Mouse (Mus musculus): ENCODE results near the gene Chchd6.

Gene Chchd6

DNA sequence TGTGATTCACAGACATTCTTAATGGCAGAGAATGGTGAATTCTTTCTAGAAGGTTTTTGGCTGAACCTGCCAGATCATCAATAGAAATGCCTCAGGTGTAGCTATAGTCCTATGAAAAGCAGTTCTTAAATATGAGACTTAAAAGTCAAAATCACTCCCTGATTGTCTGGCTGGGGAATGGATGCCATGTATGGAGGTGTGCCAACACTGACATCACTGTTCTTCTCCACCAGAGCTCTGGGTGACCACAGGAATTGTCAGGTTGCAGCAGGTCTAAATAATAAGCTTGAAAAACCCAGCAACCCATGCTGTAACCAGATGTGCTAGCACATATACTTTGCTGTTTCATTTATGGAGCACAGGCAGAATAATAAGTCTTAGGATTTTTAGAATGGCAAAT is 87.2 kb downstream of the Chchd6 start:
- DNase-seq: no peak

DNA sequence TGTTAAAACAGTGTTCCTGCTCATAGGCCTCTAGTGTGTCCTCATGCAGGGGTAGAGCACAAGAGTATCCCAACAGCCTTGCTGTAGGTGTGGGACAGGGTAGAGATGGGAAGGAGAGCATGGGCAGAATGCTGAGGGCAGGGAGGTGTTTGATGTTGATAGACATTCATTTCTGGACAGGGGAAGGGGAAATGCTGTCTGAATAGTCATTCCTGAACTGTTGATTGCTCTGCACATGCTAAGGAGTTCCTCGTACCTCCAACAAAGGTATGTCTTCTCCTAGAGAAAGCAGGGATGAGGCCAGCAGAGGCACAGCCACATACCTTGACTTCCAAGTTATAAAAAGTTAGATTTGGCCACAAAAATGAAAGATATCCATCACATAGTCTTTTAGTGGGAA is 95.5 kb downstream of the Chchd6 start:
- no peak for DNase-seq

DNA sequence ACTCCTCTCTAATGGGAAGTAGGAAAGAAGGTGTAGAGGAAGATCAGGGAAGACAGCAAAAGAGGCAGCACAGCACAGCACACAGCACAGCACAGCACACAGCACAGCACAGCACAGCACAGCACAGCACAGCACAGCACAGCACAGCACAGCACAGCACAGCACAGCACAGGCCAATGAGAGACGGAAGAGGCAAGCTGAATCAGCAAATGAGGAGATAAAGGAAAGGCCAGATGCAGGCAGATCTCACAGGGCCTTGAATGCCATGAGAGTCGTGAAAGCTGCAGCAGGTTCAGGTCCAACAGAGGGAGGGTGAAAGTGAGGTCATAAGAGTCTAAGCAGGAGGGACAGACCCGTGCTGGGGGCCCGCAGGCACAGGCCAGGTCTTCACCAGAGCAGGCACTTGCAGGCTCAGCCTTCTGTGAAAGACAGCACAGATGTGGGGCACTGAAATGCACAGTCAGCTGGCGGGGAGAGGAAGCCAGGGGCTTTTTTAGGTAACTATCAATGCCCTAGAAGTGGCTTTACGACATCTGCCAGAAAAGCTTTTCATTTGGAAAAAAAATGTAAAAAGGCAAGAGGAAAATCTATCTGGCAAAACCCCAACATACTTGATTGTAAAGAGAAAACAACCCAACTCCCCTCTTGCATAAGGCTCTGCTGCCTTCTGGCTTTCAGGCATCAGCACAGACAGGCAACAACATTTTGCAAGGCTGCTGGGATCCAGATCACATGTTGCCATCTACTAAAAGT is 96.5 kb downstream of the Chchd6 start:
- no peak for DNase-seq

GRCm38 (mm10) chr6:89496916-89497315 is 98.5 kb downstream of the Chchd6 start:
- DNase-seq: no peak

DNA sequence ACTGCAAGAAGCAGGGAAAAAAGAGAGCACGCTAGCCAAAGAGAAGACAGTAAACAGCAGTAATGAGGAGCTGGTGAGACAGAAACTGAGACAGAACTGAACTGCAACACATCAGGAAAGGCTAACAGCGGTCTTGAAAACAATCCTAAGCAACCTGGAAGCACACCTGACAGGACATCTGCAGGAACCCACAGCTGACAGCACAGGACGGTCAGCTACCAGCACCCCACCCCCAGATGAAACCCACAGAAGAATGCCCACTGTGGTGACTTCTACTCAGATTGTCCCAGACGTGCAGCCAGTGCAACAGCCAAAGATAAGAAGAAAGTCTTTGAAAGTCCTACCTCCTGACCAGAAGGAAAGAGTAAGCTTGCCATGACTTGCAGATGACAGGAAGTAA is 103.1 kb downstream of the Chchd6 start:
- DNase-seq: no peak

DNA sequence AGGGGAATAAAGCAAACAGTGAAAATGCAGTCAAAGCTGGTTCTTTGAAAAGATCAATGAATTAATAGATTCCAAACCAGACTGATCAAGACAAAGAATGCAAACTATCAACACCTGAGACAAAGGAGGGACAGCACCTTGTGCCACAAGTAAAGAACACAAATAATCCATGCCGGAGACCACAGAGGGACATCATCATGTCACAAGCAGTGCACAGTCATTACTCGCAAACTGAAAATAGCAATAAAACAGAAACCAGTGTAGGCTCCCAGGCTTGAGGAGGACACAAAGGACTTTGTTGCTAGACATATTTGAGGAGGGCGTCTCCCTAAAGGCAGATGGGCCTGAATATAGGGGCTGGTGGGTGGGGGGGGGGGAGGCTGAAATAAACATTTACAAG is 105.1 kb downstream of the Chchd6 start:
- no peak for DNase-seq

DNA sequence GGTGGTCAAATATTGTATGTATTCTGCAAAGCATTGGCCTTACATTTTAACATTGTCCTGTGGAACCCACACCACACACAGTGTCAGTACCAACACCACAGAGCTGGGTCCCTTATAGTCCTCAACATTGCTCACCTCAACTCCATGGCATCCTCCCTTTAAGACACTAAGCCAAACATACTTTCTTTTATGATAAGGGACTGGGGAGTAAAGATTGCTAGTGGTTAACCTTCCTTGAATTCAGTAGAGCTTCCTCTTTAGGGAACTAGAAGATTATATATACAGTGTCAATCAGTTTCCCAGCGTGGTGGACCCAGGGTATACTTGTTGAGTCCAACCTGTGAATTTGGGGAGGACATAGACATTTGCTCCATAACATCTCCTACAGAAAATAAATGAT is 105.9 kb downstream of the Chchd6 start:
- DNase-seq: no peak

GRCm38 (mm10) chr6:89486055-89486454 is 109.4 kb downstream of the Chchd6 start:
- no peak for DNase-seq

GRCm38 (mm10) chr6:89481192-89481591 is 114.3 kb downstream of the Chchd6 start:
- no peak for DNase-seq

DNA sequence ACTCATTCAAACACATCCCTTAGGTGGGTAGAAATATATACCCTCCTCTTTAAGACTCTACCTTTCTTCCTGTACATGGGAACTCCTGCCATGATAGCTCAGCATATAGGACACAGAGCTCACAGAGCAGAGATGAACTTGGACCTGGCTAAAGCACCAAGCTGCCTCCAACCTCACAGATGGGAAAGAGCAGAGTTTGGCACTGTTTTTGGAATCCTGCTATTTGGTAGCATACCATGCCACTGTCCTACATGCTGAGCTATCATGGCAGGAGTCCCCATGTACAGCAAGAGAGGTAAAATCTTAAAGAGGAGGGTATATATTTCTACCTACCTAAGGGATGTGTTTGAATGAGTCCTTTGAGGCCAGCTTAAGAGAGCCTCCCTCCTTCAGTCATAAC is 127.5 kb downstream of the Chchd6 start:
- no peak for DNase-seq

- no peak for DNase-seq
Observed at GRCm38 (mm10) chr6:89467290-89467689, 128.2 kb downstream of the Chchd6 start.

- DNase-seq: no peak
Observed at GRCm38 (mm10) chr6:89466875-89467274, 128.6 kb downstream of the Chchd6 start.

DNA sequence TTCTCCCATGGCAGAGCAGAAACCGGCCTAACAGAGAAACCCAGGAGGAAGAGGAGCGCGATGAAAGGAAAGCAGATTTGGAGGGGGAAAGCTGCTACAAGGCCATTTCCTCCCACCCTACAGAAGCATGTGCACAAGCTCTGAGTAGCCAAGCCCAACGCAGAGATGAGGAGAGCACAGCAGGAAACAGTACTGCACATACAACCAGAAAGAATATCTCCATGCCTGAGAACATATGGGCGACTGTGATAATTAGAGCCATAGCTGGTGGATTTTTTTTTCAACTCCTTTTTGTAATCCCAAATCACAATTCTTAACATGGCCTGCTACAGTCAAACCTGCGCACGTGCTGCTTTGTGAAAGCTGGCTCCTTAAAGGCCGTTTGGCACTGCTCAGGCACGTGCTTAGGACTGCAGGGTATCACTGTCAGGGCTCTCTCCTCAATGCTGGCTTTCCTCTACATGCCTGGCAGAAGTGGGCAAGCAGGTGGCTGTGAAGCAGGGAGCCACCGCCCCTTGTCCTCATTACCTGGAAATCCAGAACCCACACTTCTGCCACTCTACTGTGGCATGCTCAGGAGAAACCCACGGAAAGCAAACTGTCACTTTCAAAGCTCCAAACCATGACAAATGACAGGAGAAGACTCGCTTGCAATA is 129.3 kb downstream of the Chchd6 start:
- no peak for DNase-seq

DNA sequence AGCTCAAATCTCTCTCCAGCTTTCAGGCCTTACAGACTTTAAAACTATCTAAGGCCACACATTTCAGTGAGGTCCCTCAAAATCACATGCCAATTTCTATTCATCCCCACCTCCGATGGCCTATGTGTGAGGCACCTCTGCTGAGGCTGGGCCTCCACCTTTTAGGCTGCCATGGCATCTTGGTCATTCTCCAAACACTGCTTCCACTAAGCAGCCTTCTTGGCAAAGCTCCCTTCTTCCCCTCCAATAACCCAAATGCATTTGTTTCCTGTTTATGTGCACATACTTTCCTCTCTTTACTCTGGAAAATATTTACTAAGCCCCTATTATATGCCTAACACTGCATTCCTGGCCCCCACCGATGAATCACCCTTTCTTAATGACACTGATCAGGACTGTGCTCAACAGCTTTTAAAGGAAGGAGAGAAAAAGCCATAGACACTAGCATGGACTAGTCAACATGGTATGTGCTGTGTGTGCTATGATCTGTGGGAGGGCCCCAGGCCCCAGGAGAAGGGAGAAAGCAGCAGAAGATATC is 133.2 kb downstream of the Chchd6 start:
- no peak for DNase-seq

GRCm38 (mm10) chr6:89461250-89462222 is 133.9 kb downstream of the Chchd6 start:
- no peak for DNase-seq

- no peak for DNase-seq
Observed at GRCm38 (mm10) chr6:89459634-89460033, 135.8 kb downstream of the Chchd6 start.

- no peak for DNase-seq
Observed at GRCm38 (mm10) chr6:89457601-89458000, 137.9 kb downstream of the Chchd6 start.

DNA sequence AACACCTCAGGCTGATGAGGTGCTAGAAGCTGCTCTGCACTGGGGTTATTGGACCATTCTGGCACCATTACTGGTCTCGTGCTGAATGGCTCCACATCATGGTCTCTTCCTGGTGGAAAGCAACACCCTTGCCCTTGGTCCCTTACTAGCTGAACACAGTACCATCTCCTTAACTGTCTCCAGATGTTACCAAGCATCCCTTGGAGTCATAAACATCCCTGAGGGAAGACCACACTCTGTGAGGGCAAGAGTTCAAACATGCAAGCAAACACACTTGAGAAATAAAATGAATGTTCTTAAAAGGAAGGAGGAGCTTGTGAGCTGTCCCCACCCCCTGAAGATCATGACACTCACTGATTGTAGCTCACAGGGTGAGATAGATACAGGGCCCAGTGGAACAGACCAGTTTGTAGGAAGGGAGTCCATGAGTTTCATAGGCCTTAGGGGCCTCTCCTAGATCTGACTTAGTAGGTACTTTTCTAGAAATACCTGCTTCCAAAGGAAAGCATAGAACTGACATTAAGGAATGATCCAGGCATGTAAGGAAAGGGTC is 139.0 kb downstream of the Chchd6 start:
- no peak for DNase-seq

DNA sequence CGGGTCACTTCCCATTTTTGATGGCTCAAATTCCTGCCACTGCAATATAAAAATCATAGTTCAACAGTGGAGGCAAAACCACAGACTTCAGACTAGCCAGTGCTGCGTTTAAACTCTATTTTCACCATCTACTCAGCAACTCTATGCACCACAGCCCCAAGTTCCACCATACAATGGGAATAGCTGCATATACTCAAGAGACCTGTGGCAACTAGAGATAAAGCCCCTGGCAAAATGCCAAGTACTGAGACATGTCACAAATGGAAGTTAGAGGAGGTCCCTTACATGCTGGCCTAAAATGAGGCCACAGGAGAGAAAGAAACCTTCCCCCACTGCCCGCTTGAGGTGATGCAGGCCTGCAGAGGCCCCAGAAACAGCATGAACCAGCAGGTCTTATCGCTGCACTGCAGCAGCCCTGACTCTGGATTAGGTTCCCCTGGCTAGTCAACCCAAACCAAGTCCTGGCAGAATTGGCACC is 139.9 kb downstream of the Chchd6 start:
- DNase-seq: no peak

DNA sequence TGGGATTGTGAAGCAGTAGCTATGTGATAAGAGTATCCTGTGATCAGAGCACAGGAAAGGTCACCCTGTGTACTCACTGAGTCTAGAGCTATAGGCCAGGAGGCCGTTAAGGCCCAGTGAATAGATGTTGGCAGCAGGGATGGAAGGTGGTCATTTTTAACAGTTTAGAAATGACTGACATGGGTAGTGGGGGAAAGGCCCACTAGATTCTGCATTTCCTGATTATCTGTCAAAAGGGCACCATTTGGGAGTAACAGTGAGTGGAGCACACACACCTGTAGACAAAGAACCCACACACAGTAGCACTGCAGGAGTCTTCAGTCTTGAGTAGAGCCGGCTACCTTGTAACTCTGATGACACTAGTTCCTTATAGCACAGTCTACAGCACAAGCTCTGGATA is 141.0 kb downstream of the Chchd6 start:
- DNase-seq: no peak

DNA sequence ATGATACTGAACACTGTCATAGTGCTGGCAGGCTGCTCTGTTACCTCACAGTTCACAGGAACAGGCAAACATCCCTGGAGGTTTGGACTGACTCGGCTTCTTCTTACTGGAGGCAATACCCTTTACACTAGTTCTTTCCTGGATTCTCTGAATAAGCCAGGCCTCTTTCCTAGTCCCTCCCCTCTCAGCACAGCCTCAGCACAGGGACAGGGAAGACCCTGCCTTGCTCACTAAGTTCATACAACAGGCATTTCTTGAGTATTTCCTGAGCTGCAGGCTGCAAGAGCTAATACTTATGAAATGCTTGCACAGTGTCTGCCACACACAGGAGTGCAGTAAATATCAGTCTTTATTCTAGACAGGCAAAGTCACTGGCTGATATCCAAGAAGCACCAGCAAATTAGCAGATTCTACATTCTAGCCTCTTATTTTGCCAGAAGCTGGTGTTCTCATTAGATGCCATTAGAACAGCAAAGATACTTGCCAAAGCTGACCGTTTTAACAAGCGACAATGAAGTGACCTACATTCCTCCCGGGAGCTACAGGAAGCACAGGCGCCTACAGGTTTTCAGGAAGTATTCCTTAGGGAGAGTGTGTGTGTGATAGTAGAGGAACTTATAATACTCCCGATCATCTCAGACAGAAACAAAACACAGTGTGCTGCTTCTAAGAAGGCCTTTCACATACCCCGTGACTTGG is 142.3 kb downstream of the Chchd6 start:
- no peak for DNase-seq

GRCm38 (mm10) chr6:89452356-89452755 is 143.1 kb downstream of the Chchd6 start:
- no peak for DNase-seq

Data from B cell, adult 2 months (primary cell).